Mouse (Mus musculus): ENCODE measurements at regions not wholly inside any gene's neighbourhood (a gene's known extent, or its start where the extent isn't known, plus 50 kb on each side); places are given as distances from the start of the nearest gene placed in this dataset.
A peak's percentile ranks its signal among the peaks of the same experiment; 100 is the strongest.
"Not testable (repeated sequence)": the region's sequence is repeated elsewhere in the genome, so short reads cannot be mapped to it uniquely, and the experiment has no call there.

GRCm38 (mm10) chr12:113701841-113702240 lies 158.1 kb downstream of the Adam6a start:
- not testable (repeated sequence) for DNase-seq

GRCm38 (mm10) chr12:113716406-113716805 lies 172.7 kb downstream of the Adam6a start:
- peak; percentile 2 for DNase-seq

DNA sequence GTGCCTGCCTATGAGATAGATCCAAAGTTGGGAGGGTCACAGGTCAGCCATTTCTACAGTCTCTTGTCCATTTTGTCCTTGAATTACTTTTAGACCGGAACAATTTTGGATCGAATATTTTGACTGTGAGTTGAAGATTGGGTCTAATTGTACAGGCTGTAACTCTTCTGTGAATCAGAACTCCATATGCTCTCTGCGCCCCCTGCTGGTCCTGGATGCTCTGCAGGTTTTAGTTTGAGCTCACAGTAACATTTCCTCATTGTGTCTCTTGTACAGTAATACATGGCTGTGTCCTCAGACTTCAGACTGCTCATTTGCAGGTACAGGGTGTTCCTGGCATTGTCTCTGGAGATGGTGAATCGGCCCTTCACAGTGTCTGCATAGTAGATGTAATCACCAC lies 192.1 kb downstream of the Adam6a start:
- DNase-seq: no peak

- DNase-seq: no peak
Observed at GRCm38 (mm10) chr12:113746277-113746676, 202.6 kb downstream of the Adam6a start.

GRCm38 (mm10) chr12:113747987-113748386 lies 204.3 kb downstream of the Adam6a start:
- DNase-seq: no peak

DNA sequence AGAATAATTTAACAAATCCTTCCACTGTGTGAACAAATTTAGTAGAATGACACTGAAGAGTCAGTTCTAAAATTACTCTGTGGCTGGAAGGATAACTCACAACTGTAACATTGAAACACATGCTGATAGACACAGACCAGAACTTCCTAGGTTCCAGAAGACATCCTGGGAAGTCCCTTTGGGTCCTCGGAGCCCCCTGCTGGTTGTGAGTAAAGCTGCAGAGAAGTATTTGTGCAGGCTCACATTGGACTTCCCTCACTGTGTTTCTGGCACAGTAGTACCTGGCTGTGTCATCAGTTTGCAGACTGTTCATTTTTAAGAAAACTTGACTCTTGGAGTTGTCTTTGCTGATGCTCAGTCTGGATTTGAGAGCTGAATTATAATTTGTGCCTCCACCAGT lies 225.9 kb downstream of the Adam6a start:
- no peak for DNase-seq

GRCm38 (mm10) chr12:113795876-113796275 lies 252.2 kb downstream of the Adam6a start:
- DNase-seq: not testable (repeated sequence)

DNA sequence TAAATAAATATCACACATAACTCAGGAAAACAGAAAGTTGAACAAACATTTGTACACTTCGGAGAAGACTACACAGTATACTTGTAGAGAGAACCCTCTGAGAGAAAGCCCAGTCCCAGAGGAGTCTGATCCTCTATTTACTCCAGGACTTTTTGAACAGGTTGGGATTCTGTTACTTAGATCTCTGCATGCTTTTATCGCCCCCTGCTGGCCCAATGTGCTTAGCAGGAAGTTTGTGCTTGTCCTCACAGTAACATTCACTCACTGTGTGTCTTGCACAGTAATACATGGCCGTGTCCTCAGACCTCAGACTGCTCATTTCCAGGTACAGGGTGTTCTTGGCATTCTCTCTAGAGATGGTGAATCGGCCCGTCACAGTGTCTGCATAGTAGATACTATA lies 282.7 kb downstream of the Adam6a start:
- DNase-seq: no peak

GRCm38 (mm10) chr12:113858893-113859292 lies 315.2 kb downstream of the Adam6a start:
- DNase-seq: no peak

GRCm38 (mm10) chr12:113878826-113879225 lies 335.1 kb downstream of the Adam6a start:
- DNase-seq: no peak

GRCm38 (mm10) chr12:113896152-113896551 lies 352.4 kb downstream of the Adam6a start:
- DNase-seq: no peak

DNA sequence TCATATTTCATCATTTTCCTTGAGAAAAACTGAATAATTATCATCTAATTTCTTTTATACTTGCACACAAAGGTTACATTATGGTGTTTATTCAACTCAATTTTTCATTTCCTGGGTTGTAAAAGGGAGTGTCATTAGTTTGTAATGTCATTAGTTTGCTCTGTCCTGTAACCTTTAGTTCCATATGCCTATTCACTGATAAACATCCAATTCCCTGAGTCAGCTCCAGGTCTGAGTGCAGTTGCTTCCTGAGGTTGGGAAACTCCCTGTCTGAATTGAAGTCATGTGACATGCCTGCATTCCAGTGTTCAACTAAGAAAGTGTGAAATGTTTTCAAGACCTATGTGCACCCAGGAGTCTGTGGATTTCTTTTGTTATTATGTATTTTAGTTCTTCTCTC lies 362.8 kb downstream of the Adam6a start:
- DNase-seq: no peak

DNA sequence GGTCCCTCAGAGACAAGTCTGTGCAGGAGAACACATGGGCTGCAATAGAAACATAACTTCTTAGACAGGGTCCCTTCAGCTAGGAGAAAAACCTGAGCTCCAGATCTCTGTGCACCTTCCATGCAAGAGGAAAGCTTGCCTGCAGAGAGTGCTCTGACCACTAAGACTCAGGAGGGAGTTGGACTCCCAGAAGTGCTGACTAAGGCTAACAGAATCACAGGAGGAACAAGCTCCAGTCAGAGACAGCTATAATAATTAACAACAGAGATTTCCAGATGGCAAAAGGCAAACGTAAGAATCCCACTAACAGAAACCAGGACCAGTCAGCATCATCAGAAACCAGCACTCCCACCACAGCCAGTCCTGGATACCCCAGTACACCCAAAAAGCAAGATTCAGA lies 364.0 kb downstream of the Adam6a start:
- DNase-seq: no peak

- DNase-seq: no peak
Observed at GRCm38 (mm10) chr12:113911770-113912169, 368.1 kb downstream of the Adam6a start.

DNA sequence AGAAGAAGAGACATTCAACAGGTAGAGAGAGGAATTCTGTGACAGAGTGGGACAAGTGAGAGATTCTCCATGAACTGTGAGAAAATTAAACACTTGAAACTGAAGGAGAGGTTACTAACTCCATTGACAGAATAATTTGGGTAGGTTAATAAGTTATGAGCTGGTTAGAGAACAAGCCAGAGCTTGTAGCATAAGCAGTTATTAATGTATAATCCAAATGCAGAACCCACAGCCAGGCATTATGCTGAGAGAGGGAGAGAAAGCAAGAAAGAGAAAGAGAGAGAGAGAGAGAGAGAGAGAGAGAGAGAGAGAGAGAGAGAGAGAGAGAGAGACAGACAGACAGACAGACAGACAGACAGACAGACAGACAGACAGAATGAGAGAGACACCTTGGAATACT lies 397.0 kb downstream of the Adam6a start:
- DNase-seq: no peak

- DNase-seq: not testable (repeated sequence)
Observed at GRCm38 (mm10) chr12:113943661-113944327, 400.1 kb downstream of the Adam6a start.

GRCm38 (mm10) chr12:113945786-113946185 lies 402.1 kb downstream of the Adam6a start:
- not testable (repeated sequence) for DNase-seq

GRCm38 (mm10) chr12:113948017-113948416 lies 404.3 kb downstream of the Adam6a start:
- not testable (repeated sequence) for DNase-seq

DNA sequence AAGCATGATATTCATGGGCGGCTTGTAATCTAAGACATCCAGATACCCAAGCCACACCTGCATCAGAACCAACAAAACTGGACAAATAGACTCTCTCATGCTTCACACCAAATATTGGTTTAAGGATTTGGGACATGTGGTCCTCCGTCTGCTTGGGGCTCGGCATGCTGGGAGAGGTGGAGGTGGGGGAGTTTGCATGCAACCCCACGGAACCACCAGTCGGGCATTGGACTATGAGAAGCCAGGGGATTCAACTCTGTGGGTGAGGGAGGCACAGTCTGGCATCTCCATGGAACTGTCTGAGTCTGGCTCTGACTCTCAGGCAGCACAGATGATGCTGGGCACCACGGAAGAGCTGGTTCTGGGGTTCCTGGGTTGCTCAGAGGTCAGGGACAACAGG lies 430.6 kb downstream of the Adam6a start:
- no peak for DNase-seq

DNA sequence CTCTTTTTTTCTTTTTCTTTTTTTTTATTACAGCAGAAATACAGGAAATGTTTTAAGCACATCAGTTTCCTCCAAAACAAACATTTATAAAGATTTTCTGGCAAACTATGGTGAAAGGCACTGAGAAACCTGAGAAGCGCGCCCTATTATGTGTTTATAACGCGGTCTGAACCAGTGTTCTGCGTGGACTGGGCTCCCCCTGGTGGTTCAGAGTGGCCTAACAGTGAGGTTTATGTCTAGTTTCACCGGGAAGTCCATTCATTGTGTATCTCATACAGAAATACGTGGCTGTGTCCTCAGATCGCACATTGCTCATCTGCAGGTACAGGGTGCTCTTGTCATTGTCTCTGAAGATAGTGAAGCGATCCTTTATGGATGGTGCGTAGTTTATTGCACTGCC lies 437.9 kb downstream of the Adam6a start:
- peak; percentile 17 for DNase-seq

DNA sequence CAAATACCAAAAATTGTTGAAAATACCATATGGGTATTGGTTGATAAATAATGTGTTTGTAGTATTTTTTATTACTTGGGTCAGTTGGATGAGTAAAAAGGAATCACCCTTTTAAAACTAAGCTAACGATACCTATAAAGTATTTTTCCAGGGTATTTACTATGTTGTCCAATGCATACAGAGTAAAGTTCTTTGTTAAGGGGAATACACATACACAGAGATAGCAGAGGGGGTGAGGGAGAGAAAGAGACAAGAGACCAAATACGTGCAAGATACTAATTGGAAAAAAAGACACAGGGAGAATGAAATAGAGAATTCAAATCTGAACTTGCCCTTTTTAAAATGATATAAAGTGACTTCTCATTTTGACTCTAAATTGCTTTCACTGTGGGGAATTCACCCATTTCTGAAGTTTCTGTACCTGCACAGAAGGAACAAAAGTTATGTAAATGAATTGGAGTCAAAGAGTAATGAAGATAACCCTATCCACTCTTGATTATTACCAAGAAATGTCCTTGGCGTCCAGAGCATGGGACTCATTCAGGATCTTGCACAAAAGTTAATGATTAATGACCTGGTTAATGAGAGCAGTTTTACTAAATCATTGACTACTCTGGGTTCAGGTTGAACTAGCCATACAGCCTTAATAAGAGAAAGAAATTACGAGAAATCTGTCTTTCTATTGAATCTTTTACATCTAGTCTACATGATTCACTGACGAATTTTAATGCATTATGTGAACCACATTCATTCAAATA lies 443.7 kb downstream of the Adam6a start:
- no peak for DNase-seq

DNA sequence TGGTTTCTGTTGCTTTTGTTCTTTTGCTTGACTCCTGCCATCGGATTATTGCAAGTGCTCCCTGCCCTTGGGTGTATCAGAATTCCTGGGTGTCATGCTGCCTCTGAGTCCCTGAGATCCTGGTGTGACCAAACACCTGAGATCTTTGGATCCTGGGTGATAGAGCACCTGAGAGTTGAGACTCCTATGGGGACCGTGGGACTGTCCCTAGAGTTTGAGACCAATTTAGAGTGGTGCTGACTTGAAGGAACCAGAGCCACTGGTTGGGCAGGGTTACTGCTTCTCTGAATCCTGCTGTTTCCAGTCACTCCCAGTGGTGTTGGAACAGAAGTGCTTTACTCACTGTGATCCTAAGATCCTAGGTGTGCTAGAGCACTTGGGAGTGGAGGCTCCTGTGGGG lies 448.7 kb downstream of the Adam6a start:
- DNase-seq: no peak

DNA sequence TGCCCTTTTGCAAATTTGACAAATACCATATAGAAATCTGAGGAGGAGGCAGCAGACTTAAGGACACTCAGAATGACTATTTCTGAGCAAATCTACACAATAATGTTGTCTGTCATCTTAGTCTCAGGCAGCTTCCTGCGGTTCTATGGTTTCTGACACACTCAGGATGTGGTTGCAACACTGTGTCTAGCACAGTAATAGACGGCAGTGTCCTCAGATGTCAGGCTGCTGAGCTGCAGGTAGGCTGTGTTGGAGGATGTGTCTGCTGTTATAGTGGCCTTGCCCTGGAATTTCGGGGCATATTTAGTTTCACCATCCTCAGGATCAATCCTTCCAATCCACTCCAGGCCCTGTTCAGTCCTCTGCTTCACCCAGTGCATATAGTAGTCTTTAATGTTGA lies 450.6 kb downstream of the Adam6a start:
- DNase-seq: not testable (repeated sequence)

GRCm38 (mm10) chr12:114008491-114008890 lies 464.8 kb downstream of the Adam6a start:
- DNase-seq: not testable (repeated sequence)

GRCm38 (mm10) chr12:114009391-114009790 lies 465.7 kb downstream of the Adam6a start:
- DNase-seq: no peak
